Mouse (Mus musculus) spleen, postnatal 10 days (tissue): ENCODE measurements around the gene Slpi.
"Not testable (repeated sequence)": the region's sequence is repeated elsewhere in the genome, so short reads cannot be mapped to it uniquely, and the experiment has no call there.

ENCODE experiments used
- DNase-seq, 2 experiments: peaks; one replicate each; pipeline ENCODE4 v3.0.0; 2021 to 2022; ENCODE audit warnings: low spot score in 2 of 2

The Slpi gene

GRCm38 (mm10) chr2:164377478-164378426 is 11.1 kb downstream of the Slpi start:
- no peak for DNase-seq

GRCm38 (mm10) chr2:164373187-164373586 is 15.7 kb downstream of the Slpi start:
- DNase-seq: no peak

GRCm38 (mm10) chr2:164372408-164373053 is 16.4 kb downstream of the Slpi start:
- DNase-seq: no peak

GRCm38 (mm10) chr2:164371371-164371770 is 17.5 kb downstream of the Slpi start:
- DNase-seq: no peak

GRCm38 (mm10) chr2:164368620-164369105 is 20.2 kb downstream of the Slpi start:
- no peak for DNase-seq

- DNase-seq: no peak
Measured at GRCm38 (mm10) chr2:164366947-164367346, 21.9 kb downstream of the Slpi start.

GRCm38 (mm10) chr2:164360974-164361657 is 27.8 kb downstream of the Slpi start:
- DNase-seq: no peak

- no peak for DNase-seq
Measured at GRCm38 (mm10) chr2:164359668-164360067, 29.2 kb downstream of the Slpi start.

- DNase-seq: no peak
Measured at GRCm38 (mm10) chr2:164359031-164359430, 29.9 kb downstream of the Slpi start.

GRCm38 (mm10) chr2:164358373-164358772 is 30.5 kb downstream of the Slpi start:
- DNase-seq: peak in 1 of 2 experiments; percentile 42

- DNase-seq: peak in 1 of 2 experiments; percentile 29
Measured at GRCm38 (mm10) chr2:164356177-164356967, 32.5 kb downstream of the Slpi start.

- DNase-seq: no peak
Measured at GRCm38 (mm10) chr2:164353356-164353755, 35.5 kb downstream of the Slpi start.

GRCm38 (mm10) chr2:164352697-164353096 is 36.2 kb downstream of the Slpi start:
- no peak for DNase-seq

- peak in 1 of 2 experiments; percentile 66 for DNase-seq
Measured at GRCm38 (mm10) chr2:164348980-164349379, 39.9 kb downstream of the Slpi start.

- not testable (repeated sequence) for DNase-seq
Measured at GRCm38 (mm10) chr2:164347697-164348096, 41.2 kb downstream of the Slpi start.

- not testable (repeated sequence) for DNase-seq
Measured at GRCm38 (mm10) chr2:164343732-164344131, 45.2 kb downstream of the Slpi start.

GRCm38 (mm10) chr2:164332440-164332839 is 56.5 kb downstream of the Slpi start, which contains the start of gene Svs5:
Gene Svs5 (plus strand): TSS chr2:164332740.
- not testable (repeated sequence) for DNase-seq

GRCm38 (mm10) chr2:164320983-164321382 is 67.9 kb downstream of the Slpi start:
- no peak for DNase-seq

GRCm38 (mm10) chr2:164316451-164316850 is 72.4 kb downstream of the Slpi start, which contains the start of gene Svs6:
Gene Svs6 (plus strand): TSS chr2:164316751.
- DNase-seq: not testable (repeated sequence)

- DNase-seq: not testable (repeated sequence)
Measured at GRCm38 (mm10) chr2:164315460-164315859, 73.4 kb downstream of the Slpi start.

- no peak for DNase-seq
Measured at GRCm38 (mm10) chr2:164312599-164312998, 76.3 kb downstream of the Slpi start.
